11 mouse cellular contexts compared by ENCODE assay signal in the genomic region with DNA sequence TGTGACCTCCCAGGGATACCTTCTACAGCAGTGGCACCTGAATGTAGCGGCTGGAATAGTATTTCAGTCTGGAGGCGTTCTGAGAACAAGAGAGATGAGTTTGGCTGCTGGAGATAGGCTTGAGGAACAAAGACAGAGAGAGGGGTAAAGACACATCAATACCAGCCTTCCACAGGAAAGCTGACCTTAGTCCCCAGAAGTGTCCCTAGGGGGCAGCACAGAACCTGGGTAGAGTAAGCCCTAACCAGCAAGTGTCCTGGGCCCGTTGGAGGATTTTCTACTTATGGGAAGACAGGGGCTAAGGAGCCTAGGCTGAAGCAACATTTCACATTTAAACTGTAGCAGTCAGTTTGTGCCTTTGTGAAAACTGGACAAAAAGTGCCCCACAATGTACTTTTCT. TPM values are rescaled to one million over a fixed set of nuclear protein-coding genes. Genes with fewer than 3 reads are reported as not detected.
DNase-seq lines count a peak whose midpoint lies in the region; ATAC-seq and TF ChIP-seq lines count a peak whose summit lies in the region.
"Had no signal": no experiment of that assay in that cellular context is flagged by ENCODE, and none has a peak within 500 bp of the region (broad histone marks: within the 10 kb centered on the region; RNA-seq: fewer than 3 reads in every experiment).

No protein-coding gene starts in this region.

- no peak overlapping the region for H3K4me3 ChIP-seq in lung, embryonic 14.5 days (ENCODE audit: low read depth, low read length)
- no peak overlapping the region for H3K4me3 ChIP-seq in embryonic facial prominence, embryonic 10.5 days
- no peak overlapping the region for H3K4me3 ChIP-seq in midbrain, embryonic 10.5 days
- H3K4me3 ChIP-seq: erythroblast, embryonic 14.5 days; liver, embryonic 15.5 days had no signal

- no peaks in the 10 kb centered on the region for H3K4me1 ChIP-seq in lung, embryonic 14.5 days (ENCODE audit: insufficient read depth)
- no peaks in the 10 kb centered on the region for H3K4me1 ChIP-seq in embryonic facial prominence, embryonic 10.5 days
- H3K4me1 ChIP-seq in midbrain, embryonic 10.5 days: no peaks in the 10 kb centered on the region
- H3K4me1 ChIP-seq: liver, embryonic 15.5 days had no signal

- 76% methylated on average over 3 of the region's 3 CpGs for WGBS in lung, embryonic 14.5 days
- 72% methylated on average over 3 of the region's 3 CpGs for WGBS in embryonic facial prominence, embryonic 10.5 days
- WGBS in midbrain, embryonic 10.5 days: 75% methylated on average over 3 of the region's 3 CpGs

- H3K36me3 ChIP-seq in lung, embryonic 14.5 days (ENCODE audit: insufficient read depth): no peaks in the 10 kb centered on the region
- no peaks in the 10 kb centered on the region for H3K36me3 ChIP-seq in embryonic facial prominence, embryonic 10.5 days (replicated peaks)
- no peaks in the 10 kb centered on the region for H3K36me3 ChIP-seq in midbrain, embryonic 10.5 days
- H3K36me3 ChIP-seq: liver, embryonic 15.5 days had no signal

- H3K27ac ChIP-seq in lung, embryonic 14.5 days (ENCODE audit: low read depth): no peak overlapping the region
- no peak overlapping the region for H3K27ac ChIP-seq in embryonic facial prominence, embryonic 10.5 days (replicated peaks)
- H3K27ac ChIP-seq in midbrain, embryonic 10.5 days (replicated peaks): no peak overlapping the region
- H3K27ac ChIP-seq: liver, embryonic 15.5 days had no signal

- no peak; the same call in 1 of the 2 replicates for TF ChIP-seq CTCF in lung, embryonic 14.5 days (IDR thresholded peaks at IDR 0.05; ENCODE audit: low read depth)

- H3K4me2 ChIP-seq in lung, embryonic 14.5 days: no peak overlapping the region
- H3K4me2 ChIP-seq: heart, embryonic 11.5 days; liver, embryonic 15.5 days had no signal

- no peak for ATAC-seq in lung, embryonic 14.5 days (ENCODE audit: insufficient read depth)

- peak; percentile 29 for DNase-seq in embryo, embryonic 10 days (ENCODE audit: low spot score)
- DNase-seq in embryo, embryonic 9.5 days (ENCODE audit: extremely low spot score): no peak
- DNase-seq in lung, embryonic 14.5 days: peak; percentile 32
- no peak for DNase-seq in lung, adult 18-20 months
- DNase-seq in embryo, embryonic 11 days: peak; percentile 53
- peak; percentile 38 for DNase-seq in thymus, postnatal 0 days (ENCODE audit: low spot score)
- no peak for DNase-seq in embryonic facial prominence, embryonic 10.5 days (ENCODE audit: low spot score)
- DNase-seq in midbrain, embryonic 10.5 days (ENCODE audit: low spot score): no peak

- H3K27me3 ChIP-seq in lung, embryonic 14.5 days (ENCODE audit: insufficient read depth, low read length): no peaks in the 10 kb centered on the region
- H3K27me3 ChIP-seq in embryonic facial prominence, embryonic 10.5 days (replicated peaks; ENCODE audit: low read depth, poor library complexity, severe bottlenecking): 0 out of 2 replicates have a peak, but pooled peaks cover 3% of the 10 kb centered on the region
- no peaks in the 10 kb centered on the region for H3K27me3 ChIP-seq in midbrain, embryonic 10.5 days (ENCODE audit: low read depth, poor library complexity, severe bottlenecking)

- no peak overlapping the region for H3K9ac ChIP-seq in lung, embryonic 14.5 days
- H3K9ac ChIP-seq: liver, embryonic 15.5 days had no signal

- H3K9me3 ChIP-seq in lung, embryonic 14.5 days (ENCODE audit: low read depth, low read length): no peaks in the 10 kb centered on the region
- H3K9me3 ChIP-seq in embryonic facial prominence, embryonic 10.5 days: no peaks in the 10 kb centered on the region
- H3K9me3 ChIP-seq in midbrain, embryonic 10.5 days (replicated peaks): no peaks in the 10 kb centered on the region
- H3K9me3 ChIP-seq: liver, embryonic 15.5 days had no signal

RNA-seq across cellular contexts. Expression of a gene that starts 12.5 kb away (rescaled TPM):
- polyA plus RNA-seq in lung, embryonic 14.5 days (2014; fragmentation: Nextera tagmentation; extraction: Ambion mirVana): 0.22 and 0.42 TPM in 2 replicates
- polyA plus RNA-seq in thymus, postnatal 0 days (2015; fragmentation: Nextera tagmentation; extraction: Ambion mirVana): 0.17 TPM in 2 replicates
- 0.06 TPM in 1 of 2 replicates, not detected in the other for polyA plus RNA-seq in embryonic facial prominence, embryonic 10.5 days (2016; fragmentation: Nextera tagmentation; extraction: Ambion mirVana)
- 0.14 TPM in 1 of 2 replicates, not detected in the other for polyA plus RNA-seq in midbrain, embryonic 10.5 days (2016; fragmentation: Nextera tagmentation; extraction: Ambion mirVana)
- polyA plus RNA-seq: erythroblast, embryonic 14.5 days had no signal

RNA-seq across cellular contexts. Expression of a gene that starts 13.3 kb away (rescaled TPM):
- polyA plus RNA-seq in lung, embryonic 14.5 days (2014; fragmentation: Nextera tagmentation; extraction: Ambion mirVana): 1.6 and 3.1 TPM in 2 replicates
- polyA plus RNA-seq in thymus, postnatal 0 days (2015; fragmentation: Nextera tagmentation; extraction: Ambion mirVana): 0.27 and 0.31 TPM in 2 replicates
- 0.82 and 0.97 TPM in 2 replicates for polyA plus RNA-seq in embryonic facial prominence, embryonic 10.5 days (2016; fragmentation: Nextera tagmentation; extraction: Ambion mirVana)
- 1.1 and 1.3 TPM in 2 replicates for polyA plus RNA-seq in midbrain, embryonic 10.5 days (2016; fragmentation: Nextera tagmentation; extraction: Ambion mirVana)

Comparison
In these comparisons a context has a peak if more than half of its experiments do, and no peak if none do; other contexts are left out.
1. DNase-seq: peak in embryo, embryonic 10 days (single experiment), lung, embryonic 14.5 days (single experiment), embryo, embryonic 11 days (single experiment) and thymus, postnatal 0 days (single experiment); none in embryo, embryonic 9.5 days (single experiment), lung, adult 18-20 months (0 of 2), embryonic facial prominence, embryonic 10.5 days (single experiment) and midbrain, embryonic 10.5 days (single experiment).